Mouse (Mus musculus) neural tube, embryonic 11.5 days (tissue): ENCODE measurements around the gene Ergic1. TPM values are rescaled to one million over a fixed set of nuclear protein-coding genes. Genes with fewer than 3 reads are reported as not detected.

Experiments
- ATAC-seq: fragments of 200-750 bp; cut with Nextera tagmentation; 2 replicates; pipeline ENCODE4 v1.8.0; 2017; ENCODE audit warnings: moderate number of reproducible peaks, mild to moderate bottlenecking, moderate TSS enrichment, moderate library complexity; ENCODE audit not compliant: insufficient read depth, low FRiP score, low TSS enrichment
- DNase-seq: peaks from one replicate; pipeline ENCODE4 v3.0.0-alpha.2; 2015; ENCODE audit warnings: low spot score
- H3K27ac ChIP-seq: fragments of 300-500 bp; sonication (generic); 2 replicates; pipeline ENCODE4 v1.5.1; 2014; ENCODE audit warnings: low read depth, mild to moderate bottlenecking, low read length
- H3K27me3 ChIP-seq: fragments of 300-500 bp; sonication (generic); 2 replicates; pipeline ENCODE4 v1.6.1; 2014; ENCODE audit warnings: mild to moderate bottlenecking, low read length, mixed read lengths; ENCODE audit not compliant: control insufficient read depth, insufficient read depth
- H3K36me3 ChIP-seq: fragments of 300-500 bp; sonication (generic); 2 replicates; pipeline ENCODE4 v1.6.1; 2014; ENCODE audit warnings: mild to moderate bottlenecking, low read length, moderate library complexity, mixed read lengths; ENCODE audit not compliant: control insufficient read depth, insufficient read depth
- H3K4me1 ChIP-seq: fragments of 300-500 bp; sonication (generic); 2 replicates; pipeline ENCODE4 v1.6.1; 2014; ENCODE audit warnings: low read length, mixed read lengths; ENCODE audit not compliant: control insufficient read depth, insufficient read depth
- H3K4me2 ChIP-seq: fragments of 300-500 bp; sonication (generic); 2 replicates; pipeline ENCODE4 v1.6.1; 2014; ENCODE audit warnings: low read depth, mild to moderate bottlenecking, moderate library complexity
- H3K4me3 ChIP-seq: fragments of 300-500 bp; sonication (generic); 2 replicates; pipeline ENCODE4 v1.5.1; 2014; ENCODE audit warnings: low read depth, low read length
- H3K9ac ChIP-seq: fragments of 300-500 bp; sonication (generic); 2 replicates; pipeline ENCODE4 v1.6.1; 2014; ENCODE audit warnings: mild to moderate bottlenecking, low read length
- H3K9me3 ChIP-seq: fragments of 300-500 bp; sonication (generic); 2 replicates; pipeline ENCODE4 v1.6.1; 2016; ENCODE audit warnings: low read length; ENCODE audit not compliant: control insufficient read depth
- WGBS: fragments of 180-500 bp; shearing (Covaris S2); extraction: QIAGEN DNeasy Blood & Tissue Kit; methylation state at CpG from one replicate; pipeline ENCODE4 v1.1.7; 2014; 5-methylcytosine and 5-hydroxymethylcytosine counted together
- microRNA-seq: library from miRNA; unstranded; fragments of <30 nt; microRNA quantifications from one replicate; pipeline ENCODE4, GENCODE M21; 2016
- polyA plus RNA-seq: library from polyadenylated mRNA; unstranded; fragments of >200 nt; fragmentation: Nextera tagmentation; extraction: Ambion mirVana; gene quantifications from 2 replicates; pipeline ENCODE4 v1.2.1, GENCODE M21; 2014

The Ergic1 gene
- polyA plus RNA-seq, 1 experiment from 2014 or later: 126 TPM

- DNase-seq: no peak
- Histone ChIP-seq H3K4me3 (no peak overlapping the region), H3K4me1 (no peaks in the 10 kb centered on the region), H3K27ac (no peak overlapping the region), H3K27me3 (no peaks in the 10 kb centered on the region), H3K9me3 (no peaks in the 10 kb centered on the region), H3K9ac (no peak overlapping the region), H3K4me2 (no peak overlapping the region), H3K36me3 (no peaks in the 10 kb centered on the region)
- no peak for ATAC-seq
- WGBS: 93% methylated on average over 4 of the region's 4 CpGs
Measured at GRCm38 (mm10) chr17:26703671-26704070, 142.4 kb downstream of the Ergic1 start.

DNA sequence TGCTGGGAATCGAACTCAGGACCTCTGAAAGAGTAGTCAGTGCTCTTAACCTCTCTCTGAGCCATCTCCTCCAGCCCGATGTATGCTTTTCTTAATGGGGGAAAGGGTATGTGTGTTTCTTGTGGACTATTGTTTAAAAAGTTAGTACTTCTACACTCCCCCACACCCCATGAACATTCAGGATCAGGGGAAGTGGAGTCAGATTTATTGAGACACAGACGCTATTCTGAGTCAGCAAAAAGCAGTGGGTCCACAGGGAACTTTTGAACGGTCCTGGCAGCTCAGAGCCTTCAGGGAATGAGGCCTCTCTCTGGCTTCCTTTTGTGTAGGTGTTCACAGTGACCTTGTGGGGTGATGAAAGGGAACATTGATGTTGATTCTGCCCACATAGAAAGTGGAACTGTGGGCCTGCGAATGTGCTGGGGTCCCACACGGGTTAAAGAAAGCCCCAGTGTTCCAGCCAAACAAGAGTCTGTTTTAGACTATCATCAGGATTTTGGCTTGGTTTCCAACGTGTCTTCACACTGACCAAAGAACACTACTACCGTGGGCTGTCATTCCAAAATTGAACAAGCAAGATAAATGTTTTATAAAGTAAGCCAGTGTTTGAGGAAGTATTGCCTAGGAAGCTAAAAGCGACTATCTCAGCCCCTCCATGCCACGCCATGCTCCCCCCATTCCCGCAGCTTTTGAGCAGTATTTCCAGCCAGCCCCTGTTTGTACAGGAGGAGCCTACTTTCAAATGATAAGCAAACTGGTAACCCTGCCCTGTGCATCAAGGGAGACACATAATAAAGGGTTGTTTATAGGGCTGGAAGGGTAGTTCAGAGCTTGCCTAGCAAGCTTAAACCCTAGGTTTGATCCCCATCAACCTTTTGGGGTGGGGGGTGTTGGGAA lies 144.4 kb downstream of the Ergic1 start:
- ATAC-seq: no peak

More for the DNA sequence above, 144.4 kb downstream of the Ergic1 start:
- Histone ChIP-seq H3K27ac (no peak overlapping the region), H3K4me2 (no peak overlapping the region), H3K36me3 (no peaks in the 10 kb centered on the region), H3K9ac (no peak overlapping the region), H3K27me3 (no peaks in the 10 kb centered on the region), H3K4me1 (no peaks in the 10 kb centered on the region), H3K9me3 (no peaks in the 10 kb centered on the region), H3K4me3 (no peak overlapping the region)
- 80% methylated on average over 11 of the region's 11 CpGs for WGBS
- no peak for DNase-seq

Small RNA genes within 50 kb of the gene (microRNA-seq; reads per million reads assigned to microRNA genes)
- not detected for gene Gm22420

Other genes starting within 250 kb of the Ergic1 start
- gene Neurl1b, start 146.7 kb upstream of the Ergic1 start, polyA plus RNA-seq: 0.27 and 0.32 TPM in 2 replicates
- 32.9 and 34.0 TPM in 2 replicates for gene Dusp1, start 639 bp downstream of the Ergic1 start, polyA plus RNA-seq
- 107 and 122 TPM in 2 replicates for gene Atp6v0e, start 101.7 kb downstream of the Ergic1 start, polyA plus RNA-seq
- 2.8 and 3.2 TPM in 2 replicates for gene Crebrf, start 154.2 kb downstream of the Ergic1 start, polyA plus RNA-seq
- gene Bnip1, start 219.6 kb downstream of the Ergic1 start, polyA plus RNA-seq: 49.6 and 51.6 TPM in 2 replicates